Mouse (Mus musculus) small intestine, adult 10 weeks (tissue): ENCODE data around the gene Ano1. TPM values are rescaled to one million over a fixed set of nuclear protein-coding genes. Genes with fewer than 3 reads are reported as not detected.

ENCODE experiments used
- polyA plus RNA-seq: library from polyadenylated mRNA; stranded (reverse); fragments of 350-450 nt; fragmentation: Illumina TruSeq; extraction: RNeasy Lipid Tissue Mini Kit (QIAGEN cat#74804); gene quantifications from one replicate; pipeline ENCODE4 v1.2.3, GENCODE M21; 2014; ENCODE audit warnings: low replicate concordance

Ano1 gene
- 2.9 TPM for polyA plus RNA-seq

DNA sequence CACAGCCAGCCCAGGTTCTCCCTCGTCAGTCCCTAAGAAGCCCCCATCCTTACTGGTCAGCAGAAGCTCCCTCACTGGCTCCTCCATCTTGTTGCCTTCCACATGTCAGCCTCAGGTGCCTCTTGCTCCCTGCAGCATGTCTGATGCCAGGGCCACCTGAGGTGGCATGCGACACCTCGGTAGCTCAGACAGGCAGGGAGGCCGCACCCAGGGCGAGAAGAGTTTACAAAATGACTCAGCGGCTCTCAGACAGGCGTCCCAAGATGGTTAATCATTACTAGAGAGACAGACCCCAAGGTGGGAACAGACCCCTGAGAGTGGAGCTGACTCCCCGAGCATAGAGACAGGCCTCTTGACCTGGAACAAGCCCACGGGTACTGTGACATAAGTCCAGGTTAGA, at the start of gene Ano1:
Ano1 (minus strand) TSS at position 142 of the 400 bp plus-strand sequence.

DNA sequence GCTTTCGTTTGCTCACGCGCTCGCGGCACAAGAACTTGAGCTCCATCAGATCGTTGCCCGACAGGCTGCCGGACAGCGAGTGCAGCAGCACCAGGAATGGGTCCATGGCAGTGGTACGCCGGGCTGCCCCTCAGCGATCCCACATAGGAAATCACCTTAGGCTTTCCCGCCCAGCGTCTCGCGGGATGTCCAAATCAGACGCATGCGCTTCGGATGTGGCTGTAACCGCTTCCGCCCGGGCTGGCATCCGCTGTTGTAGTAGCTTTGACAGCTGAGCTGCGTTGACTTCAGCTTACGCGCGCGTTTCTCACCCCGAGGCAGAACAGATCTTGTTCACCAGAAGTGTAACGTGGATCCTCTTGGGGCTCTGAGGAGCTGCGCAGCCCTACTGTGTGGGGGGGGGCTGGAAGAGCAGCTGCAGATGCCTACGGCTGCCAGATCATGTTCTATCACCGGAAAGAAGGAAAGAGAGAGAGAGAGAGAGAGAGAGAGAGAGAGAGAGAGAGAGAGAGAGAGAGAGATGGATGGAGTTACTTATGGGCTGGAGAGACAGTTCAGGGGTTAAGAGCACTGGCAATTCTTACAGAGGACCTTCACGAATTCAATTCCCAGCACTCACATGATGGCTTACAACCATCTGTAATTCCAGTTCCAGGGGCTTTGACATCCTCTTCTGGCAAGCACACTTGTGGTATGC, 169.3 kb downstream of the Ano1 start, which contains the start of gene Fadd:
Fadd (minus strand) TSS at position 180 of the 697 bp plus-strand sequence.

DNA sequence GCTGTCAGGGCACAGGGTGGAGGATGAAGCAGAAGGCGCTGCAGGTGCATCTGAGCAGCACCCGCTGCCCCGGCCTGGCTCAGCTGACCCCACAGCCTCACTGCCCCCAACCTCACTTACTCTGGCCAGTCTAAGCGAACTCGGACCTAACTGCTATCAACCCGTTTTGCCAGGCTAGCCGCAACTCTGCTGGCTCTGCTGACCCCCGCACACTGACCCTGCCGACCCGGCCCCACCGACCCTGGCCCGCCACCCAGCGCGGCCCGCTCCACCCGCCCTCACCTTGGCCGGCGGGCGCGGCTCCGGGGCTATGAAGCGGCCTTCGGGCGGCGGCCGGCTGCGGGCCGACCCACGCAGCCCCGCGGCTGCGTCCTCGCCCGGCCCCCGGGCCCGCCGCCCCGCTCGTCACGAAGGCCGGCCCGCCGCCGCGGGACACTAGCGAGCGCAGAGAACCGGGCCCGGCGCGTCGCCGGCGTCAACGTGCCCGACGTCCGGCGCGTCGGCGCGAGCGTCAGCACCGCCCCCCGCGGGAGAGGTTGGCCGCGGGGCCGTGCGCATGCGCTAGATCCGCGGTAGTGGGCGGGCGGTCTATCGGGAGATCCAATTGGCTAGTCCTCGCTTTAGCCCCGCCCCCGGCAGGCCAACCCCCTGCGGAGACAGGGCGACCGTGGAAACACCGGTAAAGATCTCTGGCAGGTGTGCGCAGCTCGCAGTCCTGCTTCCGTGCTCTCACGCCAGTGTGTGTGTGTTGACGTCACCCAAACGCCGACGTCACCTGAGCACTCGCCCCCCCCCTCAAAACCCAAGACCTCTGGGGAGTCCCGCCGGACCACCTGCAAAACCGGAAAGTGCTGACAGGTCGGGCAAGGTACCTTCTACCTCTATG, 198.3 kb downstream of the Ano1 start, which contains the start of gene Ppfia1:
Ppfia1 (minus strand) TSS at position 493 of the 886 bp plus-strand sequence.

Other genes starting within 250 kb of the Ano1 start
- gene Ppfia1, start 198.2 kb downstream of the Ano1 start, polyA plus RNA-seq = 142 TPM
- 5.6 TPM for gene Fadd, start 169.5 kb downstream of the Ano1 start, polyA plus RNA-seq
- not detected for gene Fgf3, start 86.1 kb upstream of the Ano1 start, polyA plus RNA-seq
- 0.26 TPM for gene Fgf4, start 95.4 kb upstream of the Ano1 start, polyA plus RNA-seq
- not detected for gene Fgf15, start 144.6 kb upstream of the Ano1 start, polyA plus RNA-seq
- gene LTO1, start 163.1 kb upstream of the Ano1 start, polyA plus RNA-seq = 3.6 TPM
- gene Ccnd1, start 188.0 kb upstream of the Ano1 start, polyA plus RNA-seq = 16.6 TPM